Mouse (Mus musculus) midbrain, postnatal 0 days (tissue): ENCODE data around the gene Spock1. TPM values are rescaled to one million over a fixed set of nuclear protein-coding genes. Genes with fewer than 3 reads are reported as not detected.

Source experiments
- ATAC-seq: fragments of 200-750 bp; cut with Nextera tagmentation; 2 replicates; pipeline ENCODE4 v1.8.0; 2017; ENCODE audit warnings: moderate number of reproducible peaks, mild to moderate bottlenecking, moderate TSS enrichment, moderate library complexity; ENCODE audit not compliant: low FRiP score
- DNase-seq: peaks from one replicate; pipeline ENCODE4 v3.0.0-alpha.2; 2015; ENCODE audit warnings: low spot score
- H3K27ac ChIP-seq: fragments of 300-500 bp; sonication (generic); 2 replicates; pipeline ENCODE4 v1.5.1; 2014; ENCODE audit warnings: low read depth, mild to moderate bottlenecking, low read length, mixed read lengths
- H3K27me3 ChIP-seq: fragments of 300-500 bp; sonication (generic); 2 replicates; pipeline ENCODE4 v1.6.1; 2014; ENCODE audit warnings: low read length, control low read depth, mixed read lengths; ENCODE audit not compliant: insufficient read depth
- H3K36me3 ChIP-seq: fragments of 300-500 bp; sonication (generic); 2 replicates; pipeline ENCODE4 v1.6.1; 2014; ENCODE audit warnings: low read length, control low read depth, mixed read lengths; ENCODE audit not compliant: insufficient read depth
- H3K4me1 ChIP-seq: fragments of 300-500 bp; sonication (generic); 2 replicates; pipeline ENCODE4 v1.6.1; 2014; ENCODE audit warnings: mild to moderate bottlenecking, control low read depth, antibody characterized with exemption, low read length, mixed read lengths; ENCODE audit not compliant: insufficient read depth
- H3K4me2 ChIP-seq: fragments of 300-500 bp; sonication (generic); 2 replicates; pipeline ENCODE4 v1.6.1; 2014; ENCODE audit warnings: low read depth, mild to moderate bottlenecking, low read length, mixed read lengths; ENCODE audit not compliant: poor library complexity, severe bottlenecking
- H3K4me3 ChIP-seq: fragments of 300-500 bp; sonication (generic); 2 replicates; pipeline ENCODE4 v1.5.1; 2014; ENCODE audit warnings: low read depth, mild to moderate bottlenecking, low read length, moderate library complexity
- H3K9ac ChIP-seq: fragments of 300-500 bp; sonication (generic); replicated peaks from 2 replicates; pipeline ENCODE4 v1.6.1; 2014; ENCODE audit warnings: mild to moderate bottlenecking, low read length, moderate library complexity, mixed read lengths; ENCODE audit not compliant: poor library complexity, severe bottlenecking
- H3K9me3 ChIP-seq: fragments of 300-500 bp; sonication (generic); 2 replicates; pipeline ENCODE4 v1.6.1; 2016; ENCODE audit warnings: low read length, control low read depth
- CTCF ChIP-seq: IDR thresholded peaks from 2 replicates; pipeline ENCODE4 v1.5.1; 2016; ENCODE audit warnings: antibody characterized with exemption, mild to moderate bottlenecking
- WGBS: fragments of 180-500 bp; shearing (Covaris S2); extraction: QIAGEN DNeasy Blood & Tissue Kit; methylation state at CpG from one replicate; pipeline ENCODE4 v1.1.7; 2014; 5-methylcytosine and 5-hydroxymethylcytosine counted together
- polyA plus RNA-seq: library from polyadenylated mRNA; unstranded; fragments of >200 nt; fragmentation: Nextera tagmentation; extraction: Ambion mirVana; gene quantifications from 2 replicates; pipeline ENCODE4 v1.2.1, GENCODE M21; 2015
- total RNA-seq: library from RNA; depleted of rRNA; stranded (reverse); fragments of >200 nt; gene quantifications from 2 replicates; pipeline ENCODE4 v1.2.3, GENCODE M21; 2014

The Spock1 gene
- total and polyA plus RNA-seq, 2 experiments from 2014 or later = 91.5 to 94.8 TPM

GRCm38 (mm10) chr13:57858491-57858890 lies 49.6 kb downstream of the Spock1 start:
- Histone ChIP-seq H3K4me1 (no peaks in the 10 kb centered on the region; the same call in 1 of the 2 replicates), H3K27ac (no peak overlapping the region; the same call in 1 of the 2 replicates), H3K4me3 (no peak overlapping the region), H3K9me3 (no peaks in the 10 kb centered on the region), H3K36me3 (no peaks in the 10 kb centered on the region), H3K4me2 (no peak overlapping the region), H3K9ac (no peak overlapping the region), H3K27me3 (no peaks in the 10 kb centered on the region)
- DNase-seq = no peak
- no peak for TF ChIP-seq CTCF
- no peak for ATAC-seq
- 26% methylated on average over 9 of the region's 9 CpGs for WGBS

DNA sequence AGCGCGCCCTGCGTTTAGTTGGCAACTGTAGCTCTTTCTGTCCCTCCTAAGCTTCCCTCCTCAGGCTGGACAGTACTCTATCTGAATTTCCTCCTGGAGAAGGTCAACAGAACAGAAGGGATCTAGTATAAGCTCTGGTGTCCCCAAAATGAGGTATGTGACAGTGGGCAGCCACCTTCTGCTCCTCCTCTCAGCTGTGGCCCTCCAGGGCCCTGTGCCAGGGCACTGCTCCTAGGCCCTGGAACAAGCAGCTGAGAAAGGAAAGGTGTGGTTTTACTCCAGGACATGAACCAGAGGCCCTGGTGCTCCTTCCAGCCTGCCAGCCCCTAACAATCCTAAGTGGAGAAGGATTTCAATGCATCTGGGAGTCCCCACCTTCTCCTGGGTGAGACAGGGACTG lies 51.1 kb downstream of the Spock1 start:
- no peaks in the 10 kb centered on the region for H3K27me3 ChIP-seq
- WGBS = 94% methylated on average over 3 of the region's 3 CpGs
- no peaks in the 10 kb centered on the region for H3K9me3 ChIP-seq
- no peak overlapping the region for H3K4me3 ChIP-seq
- no peaks in the 10 kb centered on the region for H3K36me3 ChIP-seq
- H3K27ac ChIP-seq = no peak overlapping the region
- ATAC-seq (no peak), DNase-seq (no peak)
- no peak overlapping the region for H3K4me2 ChIP-seq
- H3K9ac ChIP-seq = no peak overlapping the region
- H3K4me1 ChIP-seq = no peaks in the 10 kb centered on the region; the same call in 1 of the 2 replicates
- TF ChIP-seq CTCF = no peak

GRCm38 (mm10) chr13:57856311-57856853 lies 51.8 kb downstream of the Spock1 start:
- WGBS = 73% methylated on average over 10 of the region's 10 CpGs
- Histone ChIP-seq H3K4me3 (no peak overlapping the region), H3K9me3 (no peaks in the 10 kb centered on the region), H3K9ac (no peak overlapping the region), H3K36me3 (no peaks in the 10 kb centered on the region), H3K4me2 (no peak overlapping the region), H3K27me3 (no peaks in the 10 kb centered on the region), H3K4me1 (no peaks in the 10 kb centered on the region; the same call in 1 of the 2 replicates), H3K27ac (no peak overlapping the region)
- ATAC-seq = no peak
- DNase-seq = no peak
- no peak for TF ChIP-seq CTCF

DNA sequence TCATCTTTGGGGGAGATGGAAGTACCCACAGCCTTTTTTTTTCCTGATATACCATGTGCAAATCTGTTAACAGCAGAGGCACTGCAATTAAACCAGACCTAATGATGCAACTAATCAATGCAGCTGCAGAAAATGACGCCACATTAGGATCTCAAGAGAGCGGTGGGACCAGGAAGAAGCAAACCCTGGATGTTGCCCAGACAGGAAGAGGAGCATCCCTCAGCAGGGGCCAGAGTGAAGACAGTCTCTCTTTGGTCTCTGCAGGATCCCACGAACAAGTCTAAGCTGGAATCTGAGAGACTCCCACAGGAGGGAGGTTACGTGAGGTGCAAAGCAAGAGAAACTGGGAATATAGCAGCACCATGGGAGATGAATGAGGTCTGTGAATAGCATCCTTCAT lies 52.4 kb downstream of the Spock1 start:
- WGBS = 45% methylated on average over 4 of the region's 4 CpGs
- Histone ChIP-seq H3K9ac (no peak overlapping the region), H3K4me3 (no peak overlapping the region), H3K4me2 (no peak overlapping the region), H3K4me1 (no peaks in the 10 kb centered on the region; the same call in 1 of the 2 replicates), H3K27me3 (no peaks in the 10 kb centered on the region), H3K36me3 (no peaks in the 10 kb centered on the region), H3K9me3 (no peaks in the 10 kb centered on the region), H3K27ac (no peak overlapping the region)
- peak; percentile 44 for DNase-seq
- TF ChIP-seq CTCF = no peak
- no peak for ATAC-seq

DNA sequence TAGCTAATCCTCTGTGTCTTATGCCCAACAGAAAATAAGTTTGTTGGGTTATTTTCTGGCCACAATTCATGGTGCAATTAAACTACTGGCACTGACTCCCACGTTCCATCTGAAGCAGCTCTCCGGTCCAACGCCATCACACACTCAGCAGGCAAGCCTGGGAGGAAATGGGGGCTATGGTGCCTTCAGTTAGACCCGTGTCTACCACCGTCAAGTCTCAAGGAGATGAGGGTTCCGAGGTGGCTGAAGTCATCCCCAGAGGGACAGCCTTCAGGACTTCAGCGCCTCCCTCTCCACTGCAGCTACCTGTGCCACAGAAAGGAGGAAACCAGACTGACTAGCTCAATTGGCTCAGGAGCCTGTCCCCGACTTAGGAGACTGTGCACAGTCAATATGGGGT lies 53.7 kb downstream of the Spock1 start:
- Histone ChIP-seq H3K4me3 (no peak overlapping the region), H3K4me2 (no peak overlapping the region), H3K9me3 (no peaks in the 10 kb centered on the region), H3K4me1 (no peaks in the 10 kb centered on the region; the same call in 1 of the 2 replicates), H3K27me3 (no peaks in the 10 kb centered on the region), H3K27ac (no peak overlapping the region), H3K36me3 (no peaks in the 10 kb centered on the region), H3K9ac (no peak overlapping the region)
- TF ChIP-seq CTCF = no peak
- ATAC-seq (no peak), DNase-seq (no peak)
- 78% methylated on average over 8 of the region's 8 CpGs for WGBS

DNA sequence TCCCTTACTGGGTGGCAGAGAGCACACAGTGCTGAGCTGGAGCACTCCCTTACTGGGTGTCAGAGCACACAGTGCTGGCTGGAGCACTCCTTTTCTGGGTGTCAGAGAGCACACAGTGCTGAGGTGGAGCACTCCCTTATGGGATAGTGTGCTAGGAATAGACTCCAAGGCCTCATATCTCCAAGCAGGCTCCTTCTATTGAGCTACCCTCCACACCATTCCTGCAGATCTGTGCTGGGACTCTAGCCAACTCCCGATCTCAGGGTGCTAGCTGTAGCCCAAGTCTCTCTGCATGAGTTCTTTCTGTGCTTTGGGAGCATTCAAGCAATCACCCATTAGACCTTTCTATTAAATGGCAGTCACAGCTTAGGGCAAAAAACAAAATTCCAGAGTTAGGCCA lies 54.5 kb downstream of the Spock1 start:
- H3K4me2 ChIP-seq = no peak overlapping the region
- no peak overlapping the region for H3K9ac ChIP-seq
- DNase-seq (no peak), ATAC-seq (no peak)
- no peaks in the 10 kb centered on the region for H3K36me3 ChIP-seq
- 70% methylated on average over 1 of the region's 1 CpGs for WGBS
- no peaks in the 10 kb centered on the region for H3K27me3 ChIP-seq
- no peak for TF ChIP-seq CTCF
- no peaks in the 10 kb centered on the region; the same call in 1 of the 2 replicates for H3K4me1 ChIP-seq
- H3K27ac ChIP-seq = no peak overlapping the region
- H3K4me3 ChIP-seq = no peak overlapping the region
- H3K9me3 ChIP-seq = no peaks in the 10 kb centered on the region
